Mouse (Mus musculus) myocyte (in vitro differentiated cells): Measurements from ENCODE around the gene Gm15517.

Source experiments
- CEBPB ChIP-seq: IDR thresholded peaks from 2 replicates; pipeline ENCODE4 v1.6.1; 2011; ENCODE audit warnings: mild to moderate bottlenecking, moderate library complexity; ENCODE audit not compliant: poor library complexity, insufficient read depth, severe bottlenecking
- POLR2A ChIP-seq: IDR thresholded peaks from one replicate; pipeline ENCODE4 v1.6.1; 2011; ENCODE audit warnings: low read depth, mild to moderate bottlenecking, control low read depth, moderate library complexity; ENCODE audit not compliant: insufficient read length
- TCF3 ChIP-seq: IDR thresholded peaks from one replicate; pipeline ENCODE4 v1.6.1; 2011; ENCODE audit warnings: low read depth, control low read depth; ENCODE audit not compliant: insufficient read length
- USF1 ChIP-seq: IDR thresholded peaks from one replicate; pipeline ENCODE4 v1.6.1; 2011; ENCODE audit warnings: low read depth, mild to moderate bottlenecking, control low read depth, moderate library complexity

GRCm38 (mm10) chr7:44274096-44274495, 12.8 kb downstream of the Gm15517 start:
- TF ChIP-seq USF1 (no peak), POLR2A (no peak), TCF3 (no peak), CEBPB (no peak)
